Mouse (Mus musculus): ENCODE measurements around the gene Cd4. TPM values are rescaled to one million over a fixed set of nuclear protein-coding genes. Genes with fewer than 3 reads are reported as not detected.

Gene Cd4
- polyA plus RNA-seq, 1 experiment = 34.2 TPM

DNA sequence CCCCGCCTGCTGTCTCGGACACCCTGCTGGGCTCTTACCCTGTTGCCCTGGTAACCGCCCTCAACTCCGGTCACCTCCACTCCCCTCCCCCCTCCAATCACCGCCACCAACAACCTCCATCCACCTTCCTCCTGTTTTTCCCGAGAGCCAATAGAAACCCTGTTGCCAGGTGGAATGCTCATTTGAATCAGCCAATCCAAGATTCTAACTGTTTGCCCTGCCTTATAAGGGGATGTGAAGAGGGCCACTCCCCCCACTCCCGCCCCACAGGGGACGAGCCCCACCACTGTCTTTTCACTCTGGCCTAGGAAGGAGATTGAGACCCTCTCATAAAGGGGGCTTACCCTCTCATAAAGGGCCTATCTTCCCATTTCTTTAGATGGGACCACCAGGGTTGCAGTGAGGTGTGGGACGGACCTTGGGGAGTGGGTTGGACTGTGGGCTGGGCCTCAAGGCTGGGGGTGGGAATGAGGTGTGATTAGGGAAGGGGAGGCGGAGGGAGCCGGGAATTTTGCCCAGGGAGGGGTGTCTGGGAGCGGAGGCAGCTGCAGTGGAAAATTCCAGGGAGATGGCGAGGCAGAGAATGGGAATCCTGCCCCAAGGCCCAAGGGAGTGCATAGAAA, 31.8 kb upstream of the Cd4 start, which contains the start of gene Ptms:
Ptms (minus strand) TSS at position 409 of the 623 bp plus-strand sequence.
- H3K4me3 ChIP-seq (ENCODE audit: extremely low read depth, insufficient read depth, insufficient read length) = peak within 1 kb of the TSS; percentile 22; the same call in 1 of the 2 replicates
- peak within 1 kb of the TSS; percentile 83 for H3K27ac ChIP-seq (ENCODE audit: insufficient read depth, low read length)
- WGBS = 29% methylated on average over 13 of the region's 13 CpGs
- no peaks in the 10 kb centered on the region for H3K36me3 ChIP-seq (ENCODE audit: control insufficient read depth, insufficient read depth, low read length)
- DNase-seq (ENCODE audit: low read depth in 1 of 2, low spot score in 2 of 2) = peak; percentile 56 to 69
- TF ChIP-seq POLR2A (IDR thresholded peaks at IDR 0.05; ENCODE audit: low read depth, low read length) = no peak
- TF ChIP-seq CTCF (IDR thresholded peaks at IDR 0.05; ENCODE audit: extremely low read depth, insufficient read depth, insufficient read length, insufficient replicate concordance) = no peak
- peaks cover 7% of the 10 kb centered on the region for H3K27me3 ChIP-seq (ENCODE audit: control insufficient read depth, insufficient read depth, low read length)
- H3K4me1 ChIP-seq (ENCODE audit: control insufficient read depth, insufficient read depth, insufficient read length) = peaks cover 9% of the 10 kb centered on the region; the same call in 1 of the 2 replicates

DNA sequence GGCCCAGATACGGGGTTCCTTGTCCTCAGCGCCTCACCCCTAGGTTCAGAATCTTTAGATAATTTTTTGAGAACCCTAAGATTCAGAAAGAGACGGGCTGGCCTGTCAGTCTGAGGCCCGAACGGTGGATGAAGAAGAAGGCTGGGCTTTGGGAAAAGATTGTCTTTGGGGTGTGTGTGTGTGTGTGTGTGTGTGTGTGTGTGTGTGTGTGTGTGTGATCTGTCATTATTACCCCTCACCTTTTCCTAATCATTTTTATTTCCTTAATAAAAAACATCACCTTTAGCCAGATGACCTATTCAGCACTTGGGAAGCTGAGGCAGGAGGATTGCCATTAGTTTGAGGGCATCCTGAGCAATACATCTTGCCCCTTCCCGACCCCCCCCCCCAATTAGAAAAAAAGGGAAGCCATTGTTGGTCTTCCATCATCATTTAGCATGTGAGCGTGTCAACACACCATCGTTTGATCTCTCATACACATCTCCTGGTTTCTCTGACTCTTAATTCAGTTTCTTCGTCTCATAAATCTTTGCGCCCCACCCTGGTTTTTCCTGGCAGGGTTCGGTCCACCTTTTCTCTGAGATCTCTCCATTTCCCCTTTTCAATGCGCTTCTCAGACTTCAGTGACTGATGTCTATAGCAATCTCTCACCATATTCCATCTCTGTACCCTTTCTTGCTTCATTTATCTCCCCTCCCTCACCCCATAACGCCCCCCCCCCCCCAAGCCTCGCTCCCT, 31.0 kb upstream of the Cd4 start:
- Histone ChIP-seq H3K27me3 (ENCODE audit: control insufficient read depth, insufficient read depth, low read length) (peaks cover 7% of the 10 kb centered on the region), H3K27ac (ENCODE audit: insufficient read depth, low read length) (no peak overlapping the region), H3K4me1 (ENCODE audit: control insufficient read depth, insufficient read depth, insufficient read length) (peaks cover 9% of the 10 kb centered on the region; the same call in 1 of the 2 replicates), H3K36me3 (ENCODE audit: control insufficient read depth, insufficient read depth, low read length) (0 out of 2 replicates have a peak, but pooled peaks cover 1% of the 10 kb centered on the region), H3K4me3 (ENCODE audit: extremely low read depth, insufficient read depth, insufficient read length) (no peak overlapping the region; the same call in 1 of the 2 replicates)
- no peak for DNase-seq (ENCODE audit: low read depth in 1 of 2, low spot score in 2 of 2)
- TF ChIP-seq CTCF (IDR thresholded peaks at IDR 0.05; ENCODE audit: extremely low read depth, insufficient read depth, insufficient read length, insufficient replicate concordance) (no peak), POLR2A (IDR thresholded peaks at IDR 0.05; ENCODE audit: low read depth, low read length) (no peak)
- 34% methylated on average over 13 of the region's 14 CpGs for WGBS

DNA sequence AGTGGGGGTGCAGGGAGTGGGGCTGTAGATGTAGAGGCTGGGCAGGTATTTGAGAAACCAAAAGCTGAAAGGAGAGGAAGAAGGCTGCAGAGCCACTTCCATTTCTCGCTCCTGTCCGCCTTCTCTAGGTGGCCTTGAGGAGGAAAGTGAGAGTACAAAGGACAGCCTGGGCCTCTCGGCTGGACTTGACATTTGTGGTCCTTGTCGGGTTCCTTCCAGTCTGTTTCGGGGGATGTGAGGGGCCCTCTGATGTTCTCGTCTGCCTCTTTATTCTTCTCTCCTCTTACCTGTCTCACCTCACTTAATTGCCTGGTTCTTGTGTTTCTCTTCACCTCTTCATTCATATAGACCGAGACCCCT, 30.3 kb upstream of the Cd4 start:
- 36% methylated on average over 7 of the region's 7 CpGs for WGBS
- Histone ChIP-seq H3K4me1 (ENCODE audit: control insufficient read depth, insufficient read depth, insufficient read length) (peaks cover 9% of the 10 kb centered on the region; the same call in 1 of the 2 replicates), H3K4me3 (ENCODE audit: extremely low read depth, insufficient read depth, insufficient read length) (peak overlapping the region; percentile 82), H3K27me3 (ENCODE audit: control insufficient read depth, insufficient read depth, low read length) (peaks cover 7% of the 10 kb centered on the region), H3K27ac (ENCODE audit: insufficient read depth, low read length) (0 out of 2 replicates have a peak overlapping the region, but pooled peaks have one; percentile 44), H3K36me3 (ENCODE audit: control insufficient read depth, insufficient read depth, low read length) (peaks cover 5% of the 10 kb centered on the region; the same call in 1 of the 2 replicates)
- no peak for DNase-seq (ENCODE audit: low read depth in 1 of 2, low spot score in 2 of 2)
- TF ChIP-seq POLR2A (IDR thresholded peaks at IDR 0.05; ENCODE audit: low read depth, low read length) = no peak
- TF ChIP-seq CTCF (IDR thresholded peaks at IDR 0.05; ENCODE audit: extremely low read depth, insufficient read depth, insufficient read length, insufficient replicate concordance) = no peak

DNA sequence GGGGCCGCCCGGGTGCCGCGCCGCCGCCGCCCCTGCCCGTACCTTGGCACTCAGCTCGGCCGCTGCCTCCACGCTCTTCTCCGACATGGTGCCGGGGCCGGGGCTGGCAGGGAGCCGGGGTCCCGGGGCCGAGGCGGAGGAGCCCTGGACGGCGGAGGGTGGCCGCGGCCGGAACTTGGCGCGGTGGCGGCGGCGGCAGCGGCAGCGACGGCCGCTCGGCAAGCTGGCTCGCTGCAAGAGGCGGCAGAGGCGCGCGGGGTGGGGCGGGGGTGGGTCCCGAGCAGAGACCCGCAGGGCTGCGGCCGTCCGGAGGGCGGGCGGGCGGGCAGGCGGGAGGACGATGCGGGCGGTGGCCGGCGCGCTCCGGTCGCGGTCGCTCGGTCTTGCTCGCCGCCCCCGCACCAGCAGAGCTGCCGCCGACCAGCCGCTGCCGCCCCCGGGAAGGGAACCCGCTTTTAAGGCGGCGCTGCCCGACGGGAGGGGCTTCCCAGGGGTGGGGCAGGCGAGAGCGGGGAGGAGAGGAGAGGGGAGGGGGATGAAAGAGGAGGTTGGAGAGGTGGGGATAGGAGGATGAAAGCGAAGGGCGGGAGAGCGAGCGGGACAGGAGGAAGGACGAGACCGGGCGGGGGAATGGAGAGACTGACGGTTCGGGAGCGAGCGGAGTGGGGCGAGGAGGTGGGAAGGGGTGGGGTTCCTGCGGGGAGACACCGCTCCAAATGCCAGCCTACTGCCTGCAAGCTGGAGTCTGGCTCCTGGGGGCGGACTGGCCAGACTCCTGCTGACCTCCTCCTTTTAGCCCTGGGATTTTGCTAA, 29.7 kb upstream of the Cd4 start:
- peak overlapping the region; percentile 72 for H3K27ac ChIP-seq (ENCODE audit: insufficient read depth, low read length)
- H3K36me3 ChIP-seq (ENCODE audit: control insufficient read depth, insufficient read depth, low read length) = peaks cover 5% of the 10 kb centered on the region; the same call in 1 of the 2 replicates
- H3K4me3 ChIP-seq (ENCODE audit: extremely low read depth, insufficient read depth, insufficient read length) = peak overlapping the region; percentile 82
- DNase-seq (ENCODE audit: low read depth in 1 of 2, low spot score in 2 of 2) = peak in 1 of 2 experiments; percentile 59
- WGBS = 1% methylated on average over 80 of the region's 89 CpGs
- peaks cover 7% of the 10 kb centered on the region for H3K27me3 ChIP-seq (ENCODE audit: control insufficient read depth, insufficient read depth, low read length)
- H3K4me1 ChIP-seq (ENCODE audit: control insufficient read depth, insufficient read depth, insufficient read length) = peaks cover 9% of the 10 kb centered on the region; the same call in 1 of the 2 replicates
- peak; percentile 24; the same call in 1 of the 2 replicates for TF ChIP-seq POLR2A (IDR thresholded peaks at IDR 0.05; ENCODE audit: low read depth, low read length)
- no peak for TF ChIP-seq CTCF (IDR thresholded peaks at IDR 0.05; ENCODE audit: extremely low read depth, insufficient read depth, insufficient read length, insufficient replicate concordance)

DNA sequence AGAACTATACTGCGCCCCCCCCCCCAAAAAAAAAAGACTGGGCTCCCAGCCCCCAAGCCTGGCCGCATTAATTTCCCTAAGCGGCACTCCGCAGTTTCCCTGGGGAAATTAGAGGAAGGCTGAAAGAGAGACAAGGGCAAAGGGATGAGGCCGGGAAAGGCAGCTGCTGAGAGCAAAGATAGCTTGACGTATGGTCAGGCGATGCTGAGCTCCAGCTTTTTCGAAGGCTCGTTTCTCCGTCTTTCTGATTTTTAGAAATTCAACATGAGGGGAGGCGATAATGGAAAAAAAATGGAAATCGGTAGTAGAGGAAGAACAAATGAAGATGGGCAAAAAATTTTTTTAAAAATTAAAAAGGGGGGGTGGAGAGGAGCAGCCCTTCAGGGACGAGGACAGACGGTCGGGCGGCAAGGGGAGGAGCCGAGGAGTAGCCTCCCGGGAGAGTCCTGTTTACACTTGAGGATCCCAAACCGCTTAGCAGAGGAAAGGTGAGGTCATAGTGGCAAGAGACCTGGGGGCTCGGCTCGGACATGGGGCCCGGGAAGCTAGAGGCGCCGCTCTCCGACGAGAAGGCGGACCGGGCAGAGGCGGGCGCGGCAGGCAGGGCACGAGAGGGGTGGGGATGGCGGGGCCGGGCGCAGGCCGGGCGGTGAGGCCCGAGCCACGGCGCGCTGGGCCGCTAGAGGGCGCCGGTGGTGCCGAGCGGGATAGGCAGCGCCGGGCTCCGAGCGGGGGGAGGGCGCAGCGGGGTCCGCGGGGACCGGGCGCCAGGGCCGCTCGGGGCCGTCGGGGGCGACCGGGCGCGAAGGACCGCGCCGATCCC, 28.9 kb upstream of the Cd4 start:
- H3K4me3 ChIP-seq (ENCODE audit: extremely low read depth, insufficient read depth, insufficient read length) = peak overlapping the region; percentile 82
- TF ChIP-seq CTCF (IDR thresholded peaks at IDR 0.05; ENCODE audit: extremely low read depth, insufficient read depth, insufficient read length, insufficient replicate concordance) = peak; percentile 76
- TF ChIP-seq POLR2A (IDR thresholded peaks at IDR 0.05; ENCODE audit: low read depth, low read length) = no peak
- peak in 1 of 2 experiments; percentile 90 for DNase-seq (ENCODE audit: low read depth in 1 of 2, low spot score in 2 of 2)
- peaks cover 7% of the 10 kb centered on the region for H3K27me3 ChIP-seq (ENCODE audit: control insufficient read depth, insufficient read depth, low read length)
- H3K36me3 ChIP-seq (ENCODE audit: control insufficient read depth, insufficient read depth, low read length) = peaks cover 5% of the 10 kb centered on the region; the same call in 1 of the 2 replicates
- H3K4me1 ChIP-seq (ENCODE audit: control insufficient read depth, insufficient read depth, insufficient read length) = peaks cover 9% of the 10 kb centered on the region; the same call in 1 of the 2 replicates
- H3K27ac ChIP-seq (ENCODE audit: insufficient read depth, low read length) = peak overlapping the region; percentile 72
- WGBS = 4% methylated on average over 66 of the region's 67 CpGs
